Mouse (Mus musculus): ENCODE results near the gene Itprip.

The Itprip gene

GRCm38 (mm10) chr19:47914191-47914590, 4.9 kb downstream of the Itprip start:
- no peak for DNase-seq (ENCODE audit: low read depth)

GRCm38 (mm10) chr19:47913344-47913743, 5.8 kb downstream of the Itprip start:
- DNase-seq (ENCODE audit: low read depth), result no peak

DNA sequence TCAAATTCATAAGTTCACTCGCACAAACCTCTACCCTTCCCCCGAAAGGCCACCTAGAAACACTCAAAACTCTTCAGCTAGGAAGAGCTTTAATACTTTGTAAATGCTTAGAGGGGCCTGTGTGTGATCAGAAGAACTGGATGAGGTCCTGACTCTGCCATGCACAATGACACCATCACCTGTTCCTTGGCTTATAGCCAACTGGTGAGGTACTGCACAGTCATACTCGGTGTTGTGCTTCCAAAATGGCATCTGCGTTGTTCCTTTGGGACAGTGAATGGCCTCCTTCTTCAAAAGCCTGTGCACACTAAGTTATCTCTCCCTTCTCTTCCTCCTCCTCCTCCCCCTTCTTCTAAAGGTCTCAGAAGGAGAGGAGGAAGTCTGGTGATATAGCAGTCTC, 8.3 kb downstream of the Itprip start:
- DNase-seq (ENCODE audit: low read depth), result no peak

- DNase-seq (ENCODE audit: low read depth), result no peak
These were observed 8.9 kb downstream of the Itprip start for GRCm38 (mm10) chr19:47910117-47910618.

GRCm38 (mm10) chr19:47909387-47910116, 9.5 kb downstream of the Itprip start:
- DNase-seq (ENCODE audit: low read depth), result no peak

DNA sequence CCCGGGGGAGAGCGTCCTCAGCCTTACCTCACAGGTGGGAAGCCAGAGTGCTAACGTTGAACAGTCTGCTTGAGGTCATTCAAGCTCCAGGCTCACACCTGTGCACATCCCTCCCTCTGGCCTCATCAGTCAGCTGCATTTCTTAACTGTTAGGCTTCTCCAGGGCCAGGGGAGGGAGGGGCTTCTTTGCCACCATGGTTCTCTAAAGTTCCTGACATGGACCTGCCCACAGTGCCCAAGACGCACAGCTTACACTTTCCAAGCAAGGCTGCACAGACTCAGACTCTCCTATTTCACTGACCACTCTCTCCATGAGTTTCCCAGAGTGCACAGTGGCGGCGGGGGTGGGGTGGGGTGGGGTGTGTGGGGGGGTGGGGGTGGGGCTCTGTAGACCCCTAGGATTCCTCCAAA, 10.1 kb downstream of the Itprip start:
- DNase-seq (ENCODE audit: low read depth), result no peak

DNA sequence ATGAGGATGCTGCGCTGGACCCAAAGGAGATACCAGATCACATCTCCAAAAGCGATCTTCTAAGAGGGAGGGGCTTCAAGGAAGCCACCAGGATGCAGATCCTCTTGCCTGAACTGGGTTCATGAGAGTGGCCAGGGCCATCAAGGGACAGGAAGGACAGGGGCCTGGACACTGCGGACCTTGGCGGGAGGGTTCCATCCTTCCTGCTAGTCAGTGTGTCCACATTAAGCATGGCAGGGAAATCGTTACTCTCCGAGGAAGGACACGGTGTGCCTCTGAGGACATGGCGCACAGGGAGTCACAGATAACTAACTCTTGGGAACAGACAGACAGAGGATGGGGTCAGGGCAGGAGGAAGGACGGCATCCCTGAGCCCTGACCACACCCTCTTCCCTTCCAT, 11.5 kb downstream of the Itprip start:
- DNase-seq (ENCODE audit: low read depth), result no peak

GRCm38 (mm10) chr19:47905603-47906002, 13.5 kb downstream of the Itprip start:
- no peak for DNase-seq (ENCODE audit: low read depth)

GRCm38 (mm10) chr19:47905081-47905480, 14.0 kb downstream of the Itprip start:
- no peak for DNase-seq (ENCODE audit: low read depth)

GRCm38 (mm10) chr19:47903679-47904078, 15.4 kb downstream of the Itprip start:
- DNase-seq (ENCODE audit: low read depth), result no peak

GRCm38 (mm10) chr19:47902316-47903201, 16.5 kb downstream of the Itprip start:
- no peak for DNase-seq (ENCODE audit: low read depth)

DNA sequence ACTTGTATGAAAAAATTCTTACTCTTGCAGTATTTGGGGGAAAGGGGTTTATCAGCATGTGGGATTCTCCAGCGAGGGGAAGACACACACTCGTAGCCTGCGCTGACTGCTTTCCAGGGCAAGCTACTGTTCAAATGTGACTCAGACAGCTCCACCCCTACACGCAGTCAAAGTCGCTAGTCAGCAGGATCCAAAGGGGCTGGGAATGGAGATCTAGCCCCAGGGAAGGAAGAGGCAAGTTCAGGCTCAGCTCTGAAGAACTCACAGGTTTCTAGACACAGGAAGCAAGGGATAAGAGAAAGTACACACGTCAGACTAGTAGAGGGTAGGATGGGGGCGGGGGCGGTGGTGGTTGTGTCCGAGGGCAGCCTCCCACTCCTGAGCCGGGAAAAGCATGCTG, 18.5 kb downstream of the Itprip start:
- no peak for DNase-seq (ENCODE audit: low read depth)

- no peak for DNase-seq (ENCODE audit: low read depth)
These were observed 19.1 kb downstream of the Itprip start for GRCm38 (mm10) chr19:47900012-47900411.

- DNase-seq (ENCODE audit: low read depth), result no peak
These were observed 20.5 kb downstream of the Itprip start for GRCm38 (mm10) chr19:47898472-47899079.

DNA sequence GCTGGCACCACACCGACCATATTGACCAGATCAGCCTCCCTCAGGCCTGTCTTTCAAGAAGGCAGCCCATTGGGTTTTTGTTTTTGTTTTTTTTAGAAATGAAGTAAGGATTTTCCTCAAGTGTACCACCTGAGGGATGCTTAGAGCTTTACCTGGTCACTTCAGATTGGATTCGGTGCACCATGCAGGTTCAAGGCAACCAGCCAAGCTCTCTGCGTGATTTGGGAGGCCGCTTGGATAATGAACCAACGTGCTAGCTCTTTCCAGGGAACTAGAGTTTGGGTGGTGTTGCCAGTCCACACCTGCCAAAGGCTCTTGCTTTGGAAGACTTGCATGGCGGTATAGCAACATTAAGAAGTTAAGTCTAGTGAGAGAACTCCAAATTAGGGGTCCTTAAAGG, 26.0 kb downstream of the Itprip start:
- no peak for DNase-seq (ENCODE audit: low read depth)

- no peak for DNase-seq (ENCODE audit: low read depth)
These were observed 27.4 kb downstream of the Itprip start for GRCm38 (mm10) chr19:47891562-47892312.

DNA sequence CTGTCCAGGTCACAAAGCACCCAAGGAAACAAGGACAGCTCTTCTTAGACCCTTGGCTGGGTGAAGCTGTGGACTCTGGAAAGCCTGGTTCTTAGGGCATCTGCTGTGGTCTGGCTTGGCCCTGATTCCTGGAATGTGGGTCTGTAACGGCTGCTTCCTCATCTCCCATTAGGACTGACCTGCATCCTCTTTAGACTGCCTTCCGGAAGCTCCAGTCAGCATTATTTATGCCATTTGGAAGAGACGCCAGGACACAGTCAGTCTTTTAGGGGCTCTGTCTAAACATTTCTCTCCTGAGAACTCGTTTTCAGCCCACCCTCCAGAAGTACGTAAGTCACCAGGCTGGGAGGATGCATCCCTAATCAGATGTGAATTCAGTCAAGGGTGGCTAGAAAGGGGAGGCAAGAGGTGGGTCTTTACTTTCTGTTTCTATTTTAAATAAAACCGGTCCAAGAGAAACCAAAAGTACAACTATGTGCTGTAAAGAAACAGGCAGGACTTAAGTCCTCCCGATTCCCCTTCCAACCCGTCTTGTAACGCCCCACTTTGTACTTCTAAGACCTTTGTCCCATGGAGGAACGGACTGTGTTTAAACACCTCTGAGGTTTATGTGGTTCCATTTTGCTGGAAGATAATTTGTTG, 28.5 kb downstream of the Itprip start:
- DNase-seq (ENCODE audit: low read depth), result no peak

- no peak for DNase-seq (ENCODE audit: low read depth)
These were observed 31.1 kb downstream of the Itprip start for GRCm38 (mm10) chr19:47888037-47888436.

DNA sequence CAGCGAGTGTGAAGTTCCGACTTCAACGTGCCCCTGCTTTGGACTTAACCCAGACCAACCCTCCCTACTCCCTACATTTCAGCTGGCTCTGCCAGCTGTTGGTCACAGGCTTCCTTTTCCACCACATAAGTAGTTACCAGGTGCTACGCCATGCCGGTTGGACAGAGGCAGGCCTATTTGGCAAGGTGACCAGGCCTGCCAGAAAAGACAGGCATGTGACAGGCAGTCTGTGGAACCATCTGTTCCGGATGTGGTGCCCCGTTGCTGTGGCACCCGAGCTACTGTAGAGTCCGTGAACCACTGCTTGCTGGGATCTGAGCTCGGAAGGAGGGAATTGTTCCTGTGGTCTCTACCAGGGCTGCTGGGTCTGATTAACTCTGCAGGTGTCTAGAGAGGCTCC, 31.7 kb downstream of the Itprip start:
- DNase-seq (ENCODE audit: low read depth), result no peak

GRCm38 (mm10) chr19:47886617-47887016, 32.5 kb downstream of the Itprip start:
- no peak for DNase-seq (ENCODE audit: low read depth)

DNA sequence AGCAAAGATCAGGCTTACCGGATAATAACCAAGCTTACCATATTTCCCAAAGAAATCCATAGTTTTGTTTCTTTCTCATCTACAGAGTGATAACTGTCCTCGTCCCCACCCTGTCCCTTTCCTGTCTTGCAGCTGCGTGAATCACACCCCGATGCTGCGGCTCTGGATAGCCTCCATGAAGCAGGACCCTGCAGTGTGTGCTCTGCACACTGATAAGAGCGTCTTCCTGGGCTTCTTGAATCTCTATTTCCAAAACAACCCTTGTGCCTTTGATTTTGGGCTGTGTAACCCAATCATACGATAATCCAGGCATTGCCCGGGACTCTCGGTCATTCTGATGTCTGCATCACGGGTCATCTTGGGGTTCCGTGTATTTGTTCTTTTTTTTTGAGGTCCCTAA, 33.2 kb downstream of the Itprip start:
- DNase-seq (ENCODE audit: low read depth), result no peak
